8 mouse cellular contexts compared by ENCODE assay signal in the genomic region with DNA sequence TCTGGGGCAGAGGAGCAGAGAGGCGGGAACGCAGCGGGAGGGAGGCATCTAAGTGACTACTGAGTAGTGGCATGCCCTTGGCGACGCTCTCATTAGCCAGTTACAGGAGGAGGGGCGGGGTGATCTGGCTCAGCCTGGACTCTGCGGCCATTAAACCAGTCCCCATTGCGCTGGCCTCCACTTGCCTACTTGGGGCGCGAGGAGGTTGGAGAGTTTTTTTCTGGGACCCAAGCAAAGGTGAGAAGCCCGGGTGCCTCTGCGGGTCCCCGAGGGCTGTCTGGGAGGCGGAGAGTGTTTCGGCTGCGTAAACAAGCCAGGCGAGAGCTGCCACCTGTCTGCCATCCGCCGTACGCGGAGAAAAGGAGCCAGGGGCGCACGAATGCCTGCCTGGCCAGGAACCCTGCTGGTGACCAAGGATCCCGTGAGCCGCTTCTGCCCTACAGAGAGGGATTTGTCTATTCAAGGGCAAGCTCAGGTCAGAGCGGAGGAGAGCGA. TPM values are rescaled to one million over a fixed set of nuclear protein-coding genes. Genes with fewer than 3 reads are reported as not detected.
DNase-seq lines count a peak whose midpoint lies in the region; ATAC-seq and TF ChIP-seq lines count a peak whose summit lies in the region.

A gene (plus strand): TSS at position 132 of the 495 bp plus-strand sequence.

- H3K4me3 ChIP-seq in forebrain, embryonic 10.5 days = peak within 1 kb of the TSS; percentile 65
- peak within 1 kb of the TSS; percentile 71 for H3K4me3 ChIP-seq in heart, postnatal 0 days (ENCODE audit: low read depth, low read length)
- peak within 1 kb of the TSS; percentile 75 for H3K4me3 ChIP-seq in lung, adult 2 months (replicated peaks; ENCODE audit: extremely low read depth, low read depth, low read length)
- peak within 1 kb of the TSS; percentile 41 for H3K4me3 ChIP-seq in neural tube, embryonic 15.5 days (replicated peaks)
- H3K4me3 ChIP-seq in thymus, adult 2 months (ENCODE audit: control insufficient read depth, insufficient read depth, low read length) = peak within 1 kb of the TSS; percentile 61

- H3K9me3 ChIP-seq in forebrain, embryonic 10.5 days = no peaks in the 10 kb centered on the region
- no peaks in the 10 kb centered on the region for H3K9me3 ChIP-seq in heart, postnatal 0 days (replicated peaks; ENCODE audit: control insufficient read depth, low read length)
- no peaks in the 10 kb centered on the region for H3K9me3 ChIP-seq in neural tube, embryonic 15.5 days (replicated peaks)

- H3K27me3 ChIP-seq in forebrain, embryonic 10.5 days (ENCODE audit: poor library complexity, severe bottlenecking) = peaks cover 26% of the 10 kb centered on the region
- no peaks in the 10 kb centered on the region for H3K27me3 ChIP-seq in heart, postnatal 0 days (ENCODE audit: control insufficient read depth, insufficient read depth, low read length)
- H3K27me3 ChIP-seq in neural tube, embryonic 15.5 days (replicated peaks) = 0 out of 2 replicates have a peak, but pooled peaks cover 6% of the 10 kb centered on the region
- H3K27me3 ChIP-seq in thymus, adult 2 months (ENCODE audit: control insufficient read depth, insufficient read depth, low read length) = no peaks in the 10 kb centered on the region

- H3K9ac ChIP-seq in heart, postnatal 0 days (replicated peaks; ENCODE audit: low read depth, low read length) = peak within 1 kb of the TSS; percentile 62
- H3K9ac ChIP-seq in neural tube, embryonic 15.5 days (replicated peaks) = 0 out of 2 replicates have a peak within 1 kb of the TSS, but pooled peaks have one; percentile 31

- no peaks in the 10 kb centered on the region for H3K36me3 ChIP-seq in forebrain, embryonic 10.5 days (replicated peaks)
- no peaks in the 10 kb centered on the region for H3K36me3 ChIP-seq in heart, postnatal 0 days (replicated peaks; ENCODE audit: control insufficient read depth, insufficient read depth, low read length)
- no peaks in the 10 kb centered on the region for H3K36me3 ChIP-seq in neural tube, embryonic 15.5 days
- no peaks in the 10 kb centered on the region for H3K36me3 ChIP-seq in thymus, adult 2 months (ENCODE audit: control insufficient read depth, insufficient read depth, low read length)

- peak within 1 kb of the TSS; percentile 65 for H3K4me2 ChIP-seq in heart, postnatal 0 days (ENCODE audit: low read depth, low read length)
- H3K4me2 ChIP-seq in neural tube, embryonic 15.5 days = peak within 1 kb of the TSS; percentile 72

- TF ChIP-seq POLR2A in lung, adult 2 months (IDR thresholded peaks at IDR 0.05; ENCODE audit: borderline replicate concordance, extremely low read depth, low read depth, low read length) = peak; percentile 65; the same call in 1 of the 2 replicates
- no peak for TF ChIP-seq POLR2A in thymus, adult 2 months (IDR thresholded peaks at IDR 0.05; ENCODE audit: control insufficient read depth, extremely low read depth, insufficient read depth, low read length, poor library complexity)

- H3K4me1 ChIP-seq in forebrain, embryonic 10.5 days = peaks cover 22% of the 10 kb centered on the region
- H3K4me1 ChIP-seq in heart, postnatal 0 days (ENCODE audit: control insufficient read depth, insufficient read depth) = peaks cover 8% of the 10 kb centered on the region; the same call in 1 of the 2 replicates
- no peaks in the 10 kb centered on the region for H3K4me1 ChIP-seq in lung, adult 2 months (ENCODE audit: control insufficient read depth, insufficient read depth, low read length)
- peaks cover 10% of the 10 kb centered on the region for H3K4me1 ChIP-seq in neural tube, embryonic 15.5 days
- peaks cover 9% of the 10 kb centered on the region for H3K4me1 ChIP-seq in thymus, adult 2 months (replicated peaks; ENCODE audit: control insufficient read depth, insufficient read depth, low read length)

- ATAC-seq in CD4-positive, CD25-positive, alpha-beta regulatory T cell, adult 4 months = peak; percentile 80
- ATAC-seq in heart, postnatal 0 days (ENCODE audit: insufficient read depth, low read depth) = peak; percentile 93
- ATAC-seq in neural tube, embryonic 15.5 days (ENCODE audit: low FRiP score) = peak; percentile 69; the same call in 1 of the 2 replicates

- TF ChIP-seq EP300 in heart, postnatal 0 days (IDR thresholded peaks at IDR 0.05; ENCODE audit: low read depth) = no peak

- WGBS in forebrain, embryonic 10.5 days = under 1% methylated on average over 27 of the region's 27 CpGs
- WGBS in heart, postnatal 0 days = 1% methylated on average over 27 of the region's 27 CpGs
- under 1% methylated on average over 27 of the region's 27 CpGs for WGBS in lung, adult 2 months
- 1% methylated on average over 27 of the region's 27 CpGs for WGBS in neural tube, embryonic 15.5 days
- WGBS in thymus, adult 2 months = under 1% methylated on average over 27 of the region's 27 CpGs

- peak within 1 kb of the TSS; percentile 77 for H3K27ac ChIP-seq in forebrain, embryonic 10.5 days
- peak within 1 kb of the TSS; percentile 85 for H3K27ac ChIP-seq in heart, postnatal 0 days (ENCODE audit: low read depth)
- no peak within 1 kb of the TSS for H3K27ac ChIP-seq in neural tube, embryonic 15.5 days (replicated peaks)
- peak within 1 kb of the TSS; percentile 33 for H3K27ac ChIP-seq in thymus, adult 2 months (ENCODE audit: control insufficient read depth, insufficient read depth, low read length)

- peak; percentile 22 to 53 for DNase-seq in adrenal gland, postnatal 4 days (ENCODE audit: low spot score in 2 of 2)
- peak; percentile 60 for DNase-seq in forebrain, embryonic 10.5 days (ENCODE audit: extremely low spot score, low spot score)
- peak; percentile 86 for DNase-seq in heart, postnatal 0 days (ENCODE audit: low spot score)
- peak; percentile 87 for DNase-seq in kidney, postnatal 36 days
- DNase-seq in lung, adult 2 months = peak; percentile 74
- peak; percentile 72 for DNase-seq in thymus, adult 2 months

- TF ChIP-seq CTCF in heart, postnatal 0 days (IDR thresholded peaks at IDR 0.05; ENCODE audit: low read depth) = peak; percentile 20
- no peak for TF ChIP-seq CTCF in lung, adult 2 months (IDR thresholded peaks at IDR 0.05; ENCODE audit: insufficient read depth, low read length)
- TF ChIP-seq CTCF in thymus, adult 2 months (IDR thresholded peaks at IDR 0.05; ENCODE audit: borderline replicate concordance, control insufficient read depth, extremely low read depth, insufficient read depth, low read length, poor library complexity) = no peak

RNA-seq across cellular contexts. Expression of the gene that starts here (rescaled TPM):
- 10 to 100 TPM; 77.8 to 93.3 TPM for polyA plus RNA-seq in CD4-positive, CD25-positive, alpha-beta regulatory T cell, adult 4 months (2017; shearing (Covaris generic))
- 10 to 100 TPM; 33.0 to 41.5 TPM for total RNA-seq in adrenal gland, postnatal 4 days (2021)
- 5.7 and 6.9 TPM in 2 replicates for polyA plus RNA-seq in forebrain, embryonic 10.5 days (2016; fragmentation: Nextera tagmentation; extraction: Ambion mirVana)
- total RNA-seq in heart, postnatal 0 days (2014; rRNA removed; ENCODE audit: low replicate concordance) = 41.6 and 45.6 TPM in 2 replicates
- 69.2 and 74.1 TPM in 2 replicates for polyA plus RNA-seq in heart, postnatal 0 days (2015; fragmentation: Nextera tagmentation; extraction: Ambion mirVana)
- polyA plus RNA-seq in lung, adult 2 months (2012; rRNA removed) = 15.1 and 19.0 TPM in 2 replicates
- polyA plus RNA-seq in neural tube, embryonic 15.5 days (2015; fragmentation: Nextera tagmentation; extraction: Ambion mirVana) = 4.7 and 6.9 TPM in 2 replicates
- 21.1 and 30.7 TPM in 2 replicates for polyA plus RNA-seq in thymus, adult 2 months (2012; rRNA removed)
